Mouse (Mus musculus): Measurements from ENCODE around the gene Hoxa2.

Hoxa2 gene

GRCm38 (mm10) chr6:52164626-52165440 is at the start of gene Hoxa2:
Gene Hoxa2, minus strand, starts transcription at chr6:52164831.
- in situ Hi-C loops (cut with MboI; ENCODE audit: unreplicated experiment in 2 of 2), result no loop called here

- in situ Hi-C loops (cut with MboI; ENCODE audit: unreplicated experiment in 2 of 2), result loop anchor here in 1 of 2 experiments (25.0 kb wide), 2 partner anchors 1302 to 1427 kb away; no protein-coding TSS in a partner anchor
Observed at GRCm38 (mm10) chr6:52214271-52214670, 49.6 kb upstream of the Hoxa2 start.

DNA sequence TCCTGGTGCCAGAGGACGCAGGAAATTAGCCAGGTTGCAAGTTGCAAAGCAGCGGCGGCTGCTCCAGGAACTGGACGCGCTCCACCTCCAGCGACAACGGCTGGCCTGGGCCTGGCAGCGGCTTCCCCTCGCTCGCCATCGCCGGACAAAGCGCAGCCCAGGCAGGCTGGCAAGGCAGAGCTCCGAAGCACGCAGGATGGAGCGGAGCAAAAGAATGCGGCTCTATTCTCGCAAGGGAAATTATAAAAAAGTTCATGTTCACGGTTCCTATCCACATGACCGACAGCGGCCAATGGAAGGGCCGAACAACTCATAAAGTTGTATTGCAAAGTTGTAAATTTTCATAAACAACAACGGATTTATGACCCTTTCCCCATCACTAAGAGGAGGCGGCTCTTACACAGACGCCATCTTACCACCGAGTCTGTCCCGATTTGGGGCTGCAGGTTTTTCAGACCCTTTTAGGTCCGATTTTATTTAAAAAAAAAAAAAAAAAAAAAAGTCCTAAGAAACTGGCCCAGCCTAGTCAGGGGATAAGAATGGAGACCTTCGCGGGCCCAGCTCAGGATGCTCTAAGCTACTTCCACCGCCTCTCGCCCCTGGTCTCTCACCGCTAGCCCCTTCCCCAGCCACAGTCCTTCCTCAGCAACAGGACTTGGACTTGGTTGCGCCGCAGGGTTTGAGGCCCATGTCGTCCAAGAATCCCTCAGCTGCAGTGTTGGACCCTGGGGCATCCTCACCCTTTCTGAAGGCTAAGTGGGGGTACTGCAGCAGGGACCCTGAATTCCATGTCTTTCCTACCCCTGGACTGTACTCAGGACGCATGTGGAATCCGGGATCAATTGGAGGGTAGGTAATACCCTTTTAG is 48.7 kb upstream of the Hoxa2 start, which contains the start of the genes Hoxa3 and Gm28308:
Gene Hoxa3, minus strand, starts transcription at position 218 of the 868 bp plus-strand sequence.
Gene Gm28308, minus strand, starts transcription at position 221 of the 868 bp plus-strand sequence.
- in situ Hi-C loops (cut with MboI; ENCODE audit: unreplicated experiment in 2 of 2), result loop anchor here in 1 of 2 experiments (25.0 kb wide), 2 partner anchors 1301 to 1426 kb away; no protein-coding TSS in a partner anchor

DNA sequence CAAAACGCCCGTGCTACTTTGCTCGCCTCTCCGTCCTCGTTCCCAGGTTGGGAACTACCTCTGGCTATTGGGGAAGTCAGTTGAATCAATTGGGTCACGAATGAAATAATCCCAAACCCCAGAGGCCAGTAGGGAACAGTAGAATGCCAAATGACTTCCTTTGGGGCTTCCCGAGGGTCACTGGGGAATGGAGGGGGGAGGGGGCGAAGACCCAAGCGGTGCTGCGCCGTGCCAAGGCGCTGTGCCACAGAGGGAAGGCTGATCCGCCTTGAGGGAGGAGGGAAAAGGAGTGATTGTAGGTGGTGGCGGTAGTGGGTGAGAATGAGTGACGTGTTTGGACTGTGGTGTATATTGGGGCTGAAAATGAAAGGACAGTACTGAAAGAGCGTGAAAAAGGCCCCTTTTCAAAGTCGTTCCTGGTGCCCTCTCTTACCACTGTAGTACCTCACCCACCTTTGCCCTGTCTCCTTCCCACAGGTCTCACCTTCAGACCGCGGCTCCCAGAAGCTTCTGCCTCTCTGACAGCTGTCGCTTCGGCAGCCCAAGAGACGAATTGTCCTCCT is 48.0 kb upstream of the Hoxa2 start:
- in situ Hi-C loops (cut with MboI; ENCODE audit: unreplicated experiment in 2 of 2), result loop anchor here in 1 of 2 experiments (25.0 kb wide), 2 partner anchors 1300 to 1425 kb away; no protein-coding TSS in a partner anchor

DNA sequence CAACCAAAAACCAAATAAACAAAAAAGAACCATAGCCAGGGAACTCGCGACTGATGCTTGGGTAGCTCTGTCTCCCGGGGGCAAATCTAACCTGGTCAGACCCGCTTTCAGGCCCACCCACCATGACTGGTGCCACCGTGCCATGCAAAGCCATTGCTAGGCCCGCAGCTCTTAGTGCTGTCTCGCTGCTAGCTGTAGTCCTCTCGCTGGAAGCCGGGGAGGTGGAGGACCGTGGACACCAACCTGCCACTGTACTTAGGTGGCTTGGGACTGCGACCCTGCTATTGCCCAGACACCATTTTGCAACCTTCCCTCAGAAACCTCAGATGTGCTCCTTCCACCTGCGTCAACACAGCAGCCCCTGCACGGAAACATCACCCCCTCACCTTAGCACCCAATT is 47.3 kb upstream of the Hoxa2 start:
- in situ Hi-C loops (cut with MboI; ENCODE audit: unreplicated experiment in 2 of 2), result loop anchor here in 1 of 2 experiments (25.0 kb wide), 2 partner anchors 1300 to 1425 kb away; no protein-coding TSS in a partner anchor

DNA sequence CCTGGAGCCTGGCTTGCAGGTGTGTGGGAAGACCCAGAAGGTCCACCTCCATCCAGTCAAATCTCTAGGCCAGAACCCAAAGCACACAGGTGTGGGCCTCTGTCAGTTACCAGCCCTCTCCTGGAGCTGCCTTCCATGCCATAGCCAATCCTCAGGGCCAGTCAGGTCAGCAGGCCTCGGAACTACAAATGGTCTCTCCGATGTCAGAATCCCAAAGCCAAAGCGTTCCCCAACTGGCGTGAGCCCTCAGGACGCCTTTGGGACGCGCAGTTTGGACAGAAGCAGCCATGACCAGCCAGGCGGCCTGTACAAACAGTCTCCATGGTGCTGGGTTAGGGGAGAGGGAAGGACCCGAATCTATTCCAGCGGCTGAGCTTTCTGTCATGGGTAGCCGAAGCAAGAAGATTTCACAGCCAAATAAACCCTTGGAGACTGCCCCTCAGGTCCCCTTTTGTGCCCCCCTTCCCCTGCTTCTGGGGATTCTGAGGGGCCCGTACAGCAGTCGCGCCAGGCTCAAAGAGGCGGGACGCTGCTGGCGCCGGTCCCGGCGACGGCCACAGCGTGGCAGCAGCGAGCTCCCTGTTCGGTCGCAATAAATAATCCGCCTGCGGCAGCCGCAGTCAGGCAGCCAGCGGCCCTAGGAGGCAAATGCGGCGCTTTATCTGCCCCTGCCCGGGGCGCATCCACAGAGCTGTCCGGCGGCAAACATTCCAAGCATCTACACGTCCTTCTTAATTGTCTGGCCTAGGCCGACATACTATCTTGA is 46.7 kb upstream of the Hoxa2 start:
- in situ Hi-C loops (cut with MboI; ENCODE audit: unreplicated experiment in 2 of 2), result loop anchor here in 1 of 2 experiments (25.0 kb wide), 2 partner anchors 1299 to 1424 kb away; no protein-coding TSS in a partner anchor

GRCm38 (mm10) chr6:52209685-52210046 is 45.0 kb upstream of the Hoxa2 start:
- in situ Hi-C loops (cut with MboI; ENCODE audit: unreplicated experiment in 2 of 2), result loop anchor here in 1 of 2 experiments (25.0 kb wide), 2 partner anchors 1297 to 1422 kb away; no protein-coding TSS in a partner anchor

- in situ Hi-C loops (cut with MboI; ENCODE audit: unreplicated experiment in 2 of 2), result loop anchor here in 1 of 2 experiments (25.0 kb wide), 2 partner anchors 1297 to 1422 kb away; no protein-coding TSS in a partner anchor
Observed at GRCm38 (mm10) chr6:52208868-52209684, 44.4 kb upstream of the Hoxa2 start.

DNA sequence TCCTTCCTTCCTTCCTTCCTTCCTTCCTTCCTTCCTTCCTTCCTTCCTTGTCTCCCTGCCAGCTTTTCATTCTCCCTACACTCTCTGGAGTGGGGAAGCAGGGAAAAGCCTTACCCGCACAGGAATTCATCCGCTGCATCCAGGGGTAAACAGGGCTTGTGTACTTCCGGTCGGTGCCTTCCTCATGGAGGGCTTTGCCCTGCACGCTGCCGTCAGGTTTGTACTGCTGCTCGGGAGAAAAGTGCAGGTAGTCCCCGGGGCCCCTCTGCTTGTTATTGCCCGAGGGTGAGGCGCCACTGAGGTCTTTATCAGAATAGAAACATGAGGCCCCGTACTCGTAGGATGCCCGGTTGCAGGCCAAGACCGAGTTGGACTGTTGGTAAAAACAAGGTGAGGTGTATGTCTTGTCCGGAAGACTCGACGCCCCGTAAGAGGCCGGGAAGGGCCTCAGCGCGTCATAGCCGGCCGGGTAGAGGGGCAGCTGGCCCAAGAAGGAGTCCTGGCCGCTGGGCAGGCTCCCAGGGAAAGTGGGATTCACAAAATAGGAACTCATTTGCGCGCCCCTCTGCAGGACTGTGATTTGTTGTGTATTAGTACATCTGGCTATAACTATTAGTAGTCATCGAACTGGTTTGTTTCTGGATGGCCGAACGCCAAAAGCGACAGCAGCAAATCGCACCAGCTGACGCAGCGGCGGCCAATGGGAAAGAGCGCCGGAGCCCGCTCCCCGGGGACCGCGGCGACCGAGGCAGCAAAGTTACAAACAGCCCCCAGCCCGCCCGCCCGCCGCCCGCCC is 43.6 kb upstream of the Hoxa2 start, which contains the start of gene Hoxa6:
Gene Hoxa6, minus strand, starts transcription at position 651 of the 796 bp plus-strand sequence.
- in situ Hi-C loops (cut with MboI; ENCODE audit: unreplicated experiment in 2 of 2), result loop anchor here in 1 of 2 experiments (25.0 kb wide), 2 partner anchors 1296 to 1421 kb away; no protein-coding TSS in a partner anchor

DNA sequence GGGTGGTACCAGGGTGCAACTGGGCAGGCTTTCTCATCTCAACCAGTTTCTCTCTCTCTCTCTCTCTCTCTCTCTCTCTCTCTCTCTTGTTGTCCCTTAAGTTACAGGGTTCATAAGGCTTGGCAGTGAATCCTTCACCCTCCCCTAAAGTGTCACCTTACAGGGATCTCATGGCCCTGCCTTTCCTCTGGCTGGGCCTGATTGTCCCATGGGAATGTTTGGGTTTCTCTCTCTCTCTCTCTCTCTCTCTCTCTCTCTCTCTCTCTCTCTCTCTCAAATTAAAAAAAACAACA is 43.0 kb upstream of the Hoxa2 start:
- in situ Hi-C loops (cut with MboI; ENCODE audit: unreplicated experiment in 2 of 2), result loop anchor here in 1 of 2 experiments (25.0 kb wide), 2 partner anchors 1295 to 1420 kb away; no protein-coding TSS in a partner anchor

DNA sequence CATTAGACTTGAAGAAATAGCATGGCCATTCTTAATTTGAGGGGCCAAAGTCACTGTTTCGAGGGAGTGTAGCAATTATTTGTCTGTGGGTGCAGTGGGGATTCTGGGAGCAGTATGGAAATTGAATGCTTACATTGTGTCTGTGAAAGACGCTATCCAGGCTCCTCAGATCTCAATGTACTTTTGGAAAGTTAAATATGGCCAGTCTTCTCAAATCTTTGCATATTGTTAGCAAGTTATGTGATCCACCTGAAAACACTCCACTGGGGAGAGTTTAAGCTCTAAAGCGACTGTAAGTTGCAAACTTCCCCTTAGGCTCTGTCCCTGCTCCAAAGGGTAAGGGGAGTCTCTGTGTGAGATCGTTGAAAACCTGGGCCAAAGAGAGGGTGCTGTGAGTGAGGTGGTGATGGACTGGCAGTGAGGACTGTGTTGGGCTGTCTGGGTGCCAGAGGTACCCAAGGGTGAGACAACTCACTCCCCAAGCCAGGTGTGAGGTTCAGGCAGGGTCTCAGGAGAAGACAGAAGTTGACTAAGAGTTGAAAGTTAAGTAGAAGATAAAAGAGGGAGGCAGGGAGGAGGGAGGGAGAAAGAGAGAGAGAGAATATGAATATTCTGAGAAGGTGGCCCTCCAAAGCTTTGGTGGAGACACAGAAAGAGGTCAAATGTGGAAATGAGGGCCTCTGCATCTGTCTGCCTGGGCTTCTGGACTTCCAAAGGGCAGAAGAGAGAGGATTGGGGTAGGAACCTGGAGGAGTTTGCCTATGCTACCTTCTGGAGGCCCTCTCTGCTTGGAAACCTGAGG is 42.5 kb upstream of the Hoxa2 start:
- in situ Hi-C loops (cut with MboI; ENCODE audit: unreplicated experiment in 2 of 2), result loop anchor here in 1 of 2 experiments (25.0 kb wide), 2 partner anchors 1295 to 1420 kb away; no protein-coding TSS in a partner anchor

DNA sequence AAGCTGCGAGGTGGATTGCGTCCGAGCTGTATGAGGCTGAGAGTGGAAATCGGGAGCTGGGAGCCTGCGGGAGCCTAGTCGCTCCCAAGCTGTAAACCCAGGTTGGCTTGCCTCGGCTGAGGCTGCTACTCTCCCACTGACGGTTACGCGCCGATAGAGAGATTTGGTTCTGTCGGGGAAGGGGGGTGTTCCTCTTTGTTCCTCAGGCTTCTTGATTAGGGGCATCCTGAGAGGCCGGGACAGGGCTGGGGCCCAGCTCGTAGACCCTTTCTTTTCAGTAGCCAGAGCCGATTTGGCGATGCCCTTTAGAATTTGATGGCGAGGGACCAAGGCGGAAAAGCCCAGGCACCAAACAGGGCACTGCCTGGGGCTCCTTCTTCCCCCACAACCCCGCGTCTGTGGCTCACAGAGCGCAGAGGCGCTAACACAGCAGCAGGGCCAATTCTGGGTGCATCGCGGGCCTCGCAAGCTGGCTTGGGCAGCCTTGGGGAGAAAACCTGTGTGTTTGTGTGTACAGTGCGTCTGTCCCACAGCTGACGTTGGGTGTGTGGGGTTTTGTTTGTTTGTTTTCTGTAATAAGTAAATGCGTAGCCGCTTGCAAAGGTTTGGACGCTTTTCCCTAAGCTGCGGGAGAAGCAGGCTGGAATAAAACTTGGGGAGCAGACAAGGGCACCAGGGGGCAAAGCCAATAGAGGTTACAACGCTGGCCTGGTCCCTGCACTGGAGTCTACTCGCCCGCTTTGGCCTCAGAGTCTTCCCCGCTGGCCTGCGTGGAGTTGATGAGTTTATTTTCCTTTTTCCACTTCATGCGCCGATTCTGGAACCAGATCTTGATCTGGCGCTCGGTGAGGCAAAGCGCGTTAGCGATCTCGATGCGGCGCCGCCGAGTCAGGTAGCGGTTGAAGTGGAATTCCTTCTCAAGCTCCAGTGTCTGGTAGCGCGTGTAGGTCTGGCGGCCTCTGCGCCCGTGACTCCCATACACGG is 41.3 kb upstream of the Hoxa2 start:
- in situ Hi-C loops (cut with MboI; ENCODE audit: unreplicated experiment in 2 of 2), result loop anchor here in 1 of 2 experiments (25.0 kb wide), 2 partner anchors 1294 to 1419 kb away; no protein-coding TSS in a partner anchor

- in situ Hi-C loops (cut with MboI; ENCODE audit: unreplicated experiment in 2 of 2), result loop anchor here in 1 of 2 experiments (25.0 kb wide), 2 partner anchors 1293 to 1418 kb away; no protein-coding TSS in a partner anchor
Observed at GRCm38 (mm10) chr6:52205221-52205620, 40.6 kb upstream of the Hoxa2 start.

DNA sequence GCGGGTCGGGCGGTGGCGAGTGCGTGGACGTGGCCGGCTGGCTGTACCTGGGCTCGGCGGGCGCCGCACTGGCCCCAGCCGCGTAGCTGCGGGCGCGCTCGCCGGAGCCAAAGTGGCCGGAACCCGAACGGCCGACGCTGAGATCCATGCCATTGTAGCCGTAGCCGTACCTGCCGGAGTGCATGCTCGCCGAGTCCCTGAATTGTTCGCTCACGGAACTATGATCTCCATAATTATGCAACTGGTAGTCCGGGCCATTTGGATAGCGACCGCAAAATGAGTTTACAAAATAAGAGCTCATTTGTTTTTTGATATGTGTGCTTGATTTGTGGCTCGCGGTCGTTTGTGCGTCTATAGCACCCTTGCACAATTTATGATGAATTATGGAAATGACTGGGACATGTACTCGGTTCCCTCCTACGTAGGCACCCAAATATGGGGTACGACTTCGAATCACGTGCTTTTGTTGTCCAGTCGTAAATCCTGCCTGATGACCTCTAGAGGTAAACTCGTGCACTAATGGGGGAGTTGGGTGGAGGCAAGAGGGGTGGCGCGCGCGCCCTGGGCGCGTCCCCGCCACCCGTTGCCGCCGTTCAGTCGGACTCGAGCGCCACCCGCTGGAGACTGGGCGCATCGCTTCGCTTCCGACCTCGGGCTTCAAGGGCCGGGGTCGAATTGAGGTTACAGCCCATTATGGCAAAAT is 39.6 kb upstream of the Hoxa2 start, which contains the start of gene Hoxa5:
Gene Hoxa5, minus strand, starts transcription at position 538 of the 703 bp plus-strand sequence.
- in situ Hi-C loops (cut with MboI; ENCODE audit: unreplicated experiment in 2 of 2), result loop anchor here in 1 of 2 experiments (25.0 kb wide), 2 partner anchors 1292 to 1417 kb away; no protein-coding TSS in a partner anchor

Measured in v-Abl transformed pro-B cells (cell line).